Mouse (Mus musculus) left cerebral cortex, adult 11 months (tissue): ENCODE results near the gene Camk2b.
"Not testable (repeated sequence)": the region's sequence is repeated elsewhere in the genome, so short reads cannot be mapped to it uniquely, and the experiment has no call there.

Source experiments
- DNase-seq: peaks from one replicate; pipeline ENCODE4 v3.0.0; 2022; ENCODE audit warnings: low spot score

The Camk2b gene

GRCm38 (mm10) chr11:6015011-6015431, 51.1 kb downstream of the Camk2b start:
- no peak for DNase-seq

- DNase-seq, result no peak
Measured at GRCm38 (mm10) chr11:6013359-6013758, 52.8 kb downstream of the Camk2b start.

DNA sequence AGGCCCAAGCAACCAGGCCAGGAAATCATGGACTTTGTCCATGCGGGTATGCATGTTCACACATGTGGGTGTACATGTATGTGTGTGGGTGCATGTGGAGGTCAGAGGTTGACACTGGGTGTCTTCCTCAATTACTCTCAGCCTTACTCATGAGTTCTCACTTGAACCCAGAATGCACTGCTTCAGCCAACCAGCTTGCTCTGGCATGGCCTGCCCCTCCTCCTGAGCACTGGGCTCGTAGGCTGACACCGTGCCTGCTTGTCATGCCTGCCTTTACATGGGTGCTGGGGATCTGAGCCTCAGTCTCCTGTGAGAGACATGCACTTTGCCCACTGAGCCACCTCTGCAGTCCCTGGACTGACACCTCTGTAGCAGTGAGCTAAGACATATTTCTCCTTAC, 54.3 kb downstream of the Camk2b start:
- DNase-seq, result no peak

GRCm38 (mm10) chr11:6010751-6011482, 55.2 kb downstream of the Camk2b start:
- DNase-seq, result not testable (repeated sequence)

DNA sequence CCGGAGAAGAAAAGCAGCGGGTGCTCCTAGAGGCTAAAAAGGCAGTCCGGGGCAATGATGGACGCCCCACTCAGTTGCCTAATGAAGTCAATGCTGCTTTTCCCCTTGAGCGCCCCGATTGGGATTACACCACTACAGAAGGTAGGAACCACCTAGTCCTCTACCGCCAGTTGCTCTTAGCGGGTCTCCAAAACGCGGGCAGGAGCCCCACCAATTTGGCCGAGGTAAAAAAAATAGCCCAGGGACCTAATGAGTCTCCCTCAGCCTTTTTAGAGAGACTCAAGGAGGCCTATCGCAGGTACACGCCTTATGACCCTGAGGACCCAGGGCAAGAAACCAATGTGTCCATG, 58.4 kb downstream of the Camk2b start:
- DNase-seq, result not testable (repeated sequence)

DNA sequence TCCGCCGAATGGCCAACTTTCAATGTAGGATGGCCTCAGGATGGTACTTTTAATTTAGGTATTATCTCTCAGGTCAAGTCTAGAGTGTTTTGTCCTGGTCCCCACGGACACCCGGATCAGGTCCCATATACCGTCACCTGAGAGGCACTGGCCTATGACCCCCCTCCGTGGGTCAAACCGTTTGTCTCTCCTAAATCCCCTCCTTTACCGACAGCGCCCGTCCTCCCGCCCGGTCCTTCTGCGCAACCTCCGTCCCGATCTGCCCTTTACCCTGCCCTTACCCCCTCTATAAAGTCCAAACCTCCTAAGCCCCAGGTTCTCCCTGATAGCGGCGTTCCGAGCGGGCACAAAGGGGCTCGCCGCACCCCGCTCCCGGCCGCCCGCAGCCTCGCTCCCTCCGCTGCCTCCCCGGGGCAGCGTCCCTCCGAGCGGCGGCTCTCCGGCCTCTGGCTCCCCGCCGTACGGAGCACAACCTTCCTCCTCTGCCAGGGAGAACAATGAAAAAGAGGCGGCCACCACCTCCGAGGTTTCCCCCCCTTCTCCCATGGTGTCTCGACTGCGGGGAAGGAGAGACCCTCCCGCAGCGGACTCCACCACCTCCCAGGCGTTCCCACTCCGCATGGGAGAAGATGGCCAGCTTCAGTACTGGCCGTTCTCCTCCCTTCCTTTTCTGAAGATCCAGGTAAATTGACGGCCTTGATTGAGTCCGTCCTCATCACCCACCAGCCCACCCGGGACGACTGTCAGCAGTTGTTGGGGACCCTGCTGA, 59.0 kb downstream of the Camk2b start:
- DNase-seq, result not testable (repeated sequence)

DNA sequence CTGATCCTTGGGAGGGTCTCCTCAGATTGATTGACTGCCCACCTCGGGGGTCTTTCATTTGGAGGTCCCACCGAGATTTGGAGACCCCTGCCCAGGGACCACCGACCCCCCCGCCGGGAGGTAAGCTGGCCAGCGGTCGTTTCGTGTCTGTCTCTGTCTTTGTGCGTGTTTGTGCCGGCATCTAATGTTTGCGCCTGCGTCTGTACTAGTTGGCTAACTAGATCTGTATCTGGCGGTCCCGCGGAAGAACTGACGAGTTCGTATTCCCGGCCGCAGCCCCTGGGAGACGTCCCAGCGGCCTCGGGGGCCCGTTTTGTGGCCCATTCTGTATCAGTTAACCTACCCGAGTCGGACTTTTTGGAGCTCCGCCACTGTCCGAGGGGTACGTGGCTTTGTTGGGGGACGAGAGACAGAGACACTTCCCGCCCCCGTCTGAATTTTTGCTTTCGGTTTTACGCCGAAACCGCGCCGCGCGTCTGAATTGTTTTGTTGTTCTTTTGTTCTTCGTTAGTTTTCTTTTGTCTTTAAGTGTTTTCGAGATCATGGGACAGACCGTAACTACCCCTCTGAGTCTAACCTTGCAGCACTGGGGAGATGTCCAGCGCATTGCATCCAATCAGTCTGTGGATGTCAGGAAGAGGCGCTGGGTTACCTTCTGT, 59.7 kb downstream of the Camk2b start:
- not testable (repeated sequence) for DNase-seq

GRCm38 (mm10) chr11:6005374-6006043, 60.7 kb downstream of the Camk2b start:
- not testable (repeated sequence) for DNase-seq

GRCm38 (mm10) chr11:6003046-6003639, 63.0 kb downstream of the Camk2b start:
- no peak for DNase-seq

DNA sequence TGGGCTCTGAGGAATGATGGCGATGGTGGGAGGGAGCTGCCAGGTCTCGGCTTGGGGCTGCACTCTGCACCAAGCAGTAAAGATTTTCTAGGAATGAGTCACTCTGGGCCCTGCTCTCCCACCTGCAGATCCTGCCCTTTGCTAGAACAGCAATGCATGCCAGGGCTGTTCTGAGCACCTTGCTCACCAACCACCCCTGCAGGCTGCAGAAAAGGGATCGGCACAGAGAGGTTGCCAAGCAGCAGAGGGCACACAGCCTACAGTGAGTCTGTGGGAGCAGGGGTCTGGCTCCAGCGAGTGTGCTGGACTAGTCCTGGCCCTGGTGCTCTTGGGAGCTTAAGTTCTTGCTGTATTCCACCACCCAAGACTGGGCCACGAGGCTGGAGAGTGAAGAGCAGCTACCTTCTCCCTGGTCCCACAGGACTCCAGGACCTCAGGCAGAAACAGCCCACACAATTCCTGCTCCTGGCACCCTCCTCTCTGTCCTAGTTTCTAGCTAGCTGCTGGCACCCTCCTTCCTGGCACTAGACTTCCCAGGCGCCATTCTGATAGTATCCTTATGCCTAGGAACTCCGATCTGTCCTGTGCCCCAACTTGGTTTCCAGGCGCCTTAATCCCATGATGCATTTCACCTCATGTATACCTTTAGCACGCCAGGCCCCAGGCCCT, 64.0 kb downstream of the Camk2b start:
- no peak for DNase-seq

DNA sequence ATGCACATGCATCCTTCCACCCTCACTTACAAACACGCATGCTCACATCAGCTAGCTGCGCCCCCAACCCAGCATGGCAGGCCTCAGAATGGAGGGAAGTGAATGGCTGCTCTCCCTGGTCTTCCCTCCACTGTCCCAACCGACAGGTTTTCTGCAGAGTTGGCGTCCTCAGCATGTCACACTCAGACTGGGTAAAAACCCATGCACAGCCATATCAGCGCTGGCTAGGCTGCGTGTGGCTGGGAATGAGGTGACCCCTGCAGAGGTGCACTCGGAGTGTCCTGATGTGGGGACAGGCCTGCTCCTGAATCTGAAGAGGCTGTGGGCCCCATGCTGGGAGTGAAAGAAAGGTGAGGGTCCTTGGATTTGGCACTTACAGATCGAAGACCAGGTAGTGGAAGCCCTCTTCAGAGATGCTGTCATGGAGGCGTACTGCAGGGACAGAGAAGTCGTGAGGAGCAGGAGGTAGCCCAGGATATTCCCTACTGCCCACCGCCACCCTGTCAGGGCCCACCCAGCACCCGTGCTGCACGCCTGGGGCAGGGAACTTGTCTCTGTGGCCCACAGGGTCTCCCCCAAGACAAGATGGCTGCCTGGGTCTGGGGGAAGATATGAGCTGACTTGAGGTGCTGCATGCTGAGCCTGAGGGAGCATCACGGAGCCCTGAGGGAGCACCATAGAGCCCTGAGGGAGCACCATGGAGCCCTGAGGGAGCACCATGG, 65.0 kb downstream of the Camk2b start:
- DNase-seq, result no peak

DNA sequence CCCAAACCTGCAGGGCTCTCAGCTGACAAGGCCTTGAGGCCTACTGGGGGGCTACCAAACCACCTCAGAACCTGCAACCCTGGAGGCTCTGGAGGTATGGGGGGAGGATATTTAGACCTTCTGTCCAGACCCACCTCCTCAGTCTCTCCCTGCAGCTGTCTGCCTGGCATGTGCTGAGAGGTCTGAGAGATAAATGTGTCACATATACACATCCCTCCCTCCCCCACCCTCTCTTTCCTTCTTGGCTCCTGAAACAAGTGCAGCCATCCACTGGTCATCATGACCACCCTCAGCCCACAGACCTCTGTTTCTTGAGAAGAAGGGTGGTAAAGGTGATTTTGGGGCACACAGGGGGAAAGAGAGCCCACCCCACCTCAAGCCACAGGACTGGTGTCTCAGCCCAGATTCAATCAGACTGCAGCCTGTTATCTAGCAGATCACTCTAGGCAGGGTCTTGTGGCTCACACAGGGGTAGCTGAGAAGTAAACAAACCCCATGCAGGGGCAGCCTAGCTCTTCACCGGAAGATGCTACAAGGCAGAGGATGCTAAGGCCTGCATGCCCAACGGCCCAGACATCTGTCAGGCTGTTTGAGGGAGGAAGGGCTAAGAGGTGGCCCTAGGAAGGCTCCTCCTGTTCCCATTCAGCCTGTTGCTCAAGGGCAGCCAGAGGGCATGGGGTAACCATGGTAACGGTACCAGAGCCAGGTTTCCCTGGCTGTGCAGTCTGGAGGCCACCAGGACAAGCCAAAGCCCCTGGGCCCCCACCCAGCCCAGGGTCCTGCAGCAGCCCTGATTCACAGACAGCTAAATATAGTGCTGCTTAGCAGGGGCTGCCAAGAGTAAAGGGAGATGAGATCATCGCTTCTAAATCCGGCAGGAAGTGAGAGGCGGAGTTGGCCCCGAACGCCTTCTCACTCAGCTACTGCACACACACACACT, 66.1 kb downstream of the Camk2b start:
- DNase-seq, result peak; percentile 86

DNA sequence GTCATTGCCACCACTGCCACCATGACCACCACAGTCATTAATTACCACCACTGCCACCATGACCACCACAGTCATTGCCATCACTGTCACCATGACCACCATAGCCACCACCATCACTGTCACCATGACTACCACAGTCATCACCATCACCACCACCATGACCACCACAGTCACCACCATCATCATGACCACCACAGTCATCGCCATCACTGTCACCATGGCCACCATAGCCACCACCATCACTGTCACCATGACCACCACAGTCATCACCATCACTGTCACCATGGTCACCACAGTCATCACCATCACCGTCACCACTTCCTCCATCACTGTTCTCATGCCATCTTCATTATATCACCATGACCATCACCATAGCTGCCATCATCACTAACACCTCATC, 67.7 kb downstream of the Camk2b start:
- no peak for DNase-seq

- peak; percentile 71 for DNase-seq
Measured at GRCm38 (mm10) chr11:5995989-5996388, 70.2 kb downstream of the Camk2b start.

DNA sequence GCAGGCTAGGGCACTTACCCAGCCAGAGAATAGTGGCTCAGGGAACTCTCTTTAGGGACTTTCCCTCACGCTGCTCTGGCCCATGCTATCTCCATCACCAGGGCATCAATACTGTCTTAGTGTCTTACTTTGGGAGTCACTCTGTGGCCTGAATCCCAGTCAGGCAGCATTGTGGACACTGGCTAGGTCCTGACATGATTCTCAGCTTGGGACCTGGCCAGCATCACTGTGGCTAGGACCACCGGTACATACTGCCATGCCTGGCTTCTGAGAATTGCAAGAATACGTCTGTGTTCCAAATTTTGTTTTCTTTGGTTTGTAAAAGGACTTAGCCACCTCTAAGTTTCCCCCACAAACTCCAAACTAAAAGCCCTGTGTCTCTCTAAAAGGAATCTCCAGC, 71.3 kb downstream of the Camk2b start:
- DNase-seq, result no peak

DNA sequence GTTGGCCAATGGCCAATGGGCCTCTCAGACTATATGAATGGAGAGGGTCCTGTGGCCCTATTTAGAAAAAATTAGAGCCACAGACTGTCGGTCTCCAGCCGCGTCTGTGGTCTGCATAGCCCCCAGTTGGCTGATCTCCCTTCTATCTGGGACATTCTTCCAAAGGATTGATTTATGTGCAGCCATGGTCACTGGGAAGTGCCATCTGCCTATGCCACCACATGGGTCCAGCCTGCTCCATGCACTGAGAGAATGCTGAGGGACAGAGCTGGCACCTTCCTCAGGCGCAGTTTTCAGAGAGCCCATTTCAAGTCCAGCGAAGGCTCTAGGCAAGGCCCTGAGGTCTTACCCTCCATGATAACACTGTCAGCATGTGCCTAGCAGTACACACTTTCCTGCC, 72.0 kb downstream of the Camk2b start:
- no peak for DNase-seq

DNA sequence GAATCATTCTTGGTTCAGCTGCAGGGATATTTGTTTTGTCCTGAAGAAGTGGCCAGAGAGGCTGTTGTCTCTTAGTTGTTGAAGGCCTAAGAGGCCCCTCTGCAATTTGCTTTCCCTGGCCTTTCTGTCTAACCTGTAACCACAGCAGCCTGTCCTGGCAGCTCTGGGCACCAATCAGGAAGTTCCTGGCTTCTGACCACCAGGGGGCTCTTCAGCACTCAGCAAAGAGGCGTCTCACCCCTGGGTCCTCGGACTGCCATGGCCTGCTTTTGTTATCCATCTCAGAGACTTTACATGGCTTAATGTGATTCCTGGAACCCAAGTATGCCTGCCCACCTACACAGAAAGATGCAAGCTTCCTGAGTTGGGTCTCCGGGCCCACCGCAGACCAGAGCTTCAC, 75.3 kb downstream of the Camk2b start:
- DNase-seq, result no peak

DNA sequence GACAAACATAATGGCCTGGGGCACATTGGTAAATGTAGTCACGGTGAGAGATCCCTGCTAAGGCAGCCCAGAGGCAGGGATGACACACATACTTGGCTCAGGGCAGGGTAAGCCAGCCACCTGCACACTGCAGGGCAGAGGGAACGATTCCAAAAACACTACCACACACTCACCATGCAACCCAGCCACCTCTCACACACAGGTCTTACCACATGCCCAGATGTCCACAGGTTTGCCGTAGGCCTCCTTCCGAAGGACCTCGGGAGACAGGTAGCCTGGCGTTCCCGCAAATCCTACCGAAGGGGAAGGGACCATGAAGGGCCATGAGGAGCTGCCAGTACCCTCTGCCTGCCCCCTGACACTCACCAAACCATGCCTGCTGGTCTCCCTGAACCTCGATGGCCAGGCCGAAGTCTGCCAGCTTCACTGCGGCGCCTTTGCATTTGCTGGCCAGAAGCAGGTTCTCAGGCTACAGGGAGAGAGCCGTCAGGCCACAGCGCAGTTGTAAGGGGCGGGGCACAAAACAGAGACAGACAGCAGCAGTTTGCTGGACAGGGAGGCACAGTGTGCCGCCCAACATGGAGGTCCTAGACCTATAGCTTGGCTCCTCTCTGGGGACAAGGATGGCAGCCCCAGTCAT, 76.1 kb downstream of the Camk2b start:
- DNase-seq, result no peak

DNA sequence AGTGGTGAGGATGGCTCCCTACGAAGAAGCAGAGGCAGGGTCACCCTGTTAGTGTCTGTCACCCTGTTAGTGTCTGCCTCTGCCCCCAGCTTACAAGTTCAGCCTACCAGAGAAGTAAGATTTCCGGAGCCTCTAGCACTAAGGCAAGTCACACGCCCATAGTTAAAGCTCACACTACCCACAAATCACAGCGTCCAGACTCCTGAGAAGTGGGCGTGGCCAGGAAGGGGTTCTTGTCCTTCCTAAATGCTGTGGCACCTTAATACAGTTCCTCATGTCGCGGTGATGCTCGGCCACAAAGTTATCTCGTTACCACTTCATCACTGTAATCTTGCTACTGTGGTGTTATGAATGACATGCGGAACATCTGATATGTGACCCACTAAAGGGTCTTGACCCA, 78.0 kb downstream of the Camk2b start:
- no peak for DNase-seq
